Mouse (Mus musculus): ENCODE data around the gene Tmem106b. TPM values are rescaled to one million over a fixed set of nuclear protein-coding genes. Genes with fewer than 3 reads are reported as not detected.

Tmem106b gene
- polyA plus RNA-seq, 2 experiments from 2014 or later, result 30.7 to 35.2 TPM

Other genes with a start within 250 kb of the Tmem106b start
- gene Vwde, start 155.2 kb downstream of the Tmem106b start, polyA plus RNA-seq (2017; shearing (Covaris generic)), result under 1 TPM in 1 of 2 experiments, not detected in 1; 0.24 TPM

Data from CD4-positive, CD25-positive, alpha-beta regulatory T cell, adult 4 months (primary cell).